Mouse (Mus musculus) ES-Bruce4 (cell line): Measurements from ENCODE around the gene Pgm2l1. TPM values are rescaled to one million over a fixed set of nuclear protein-coding genes. Genes with fewer than 3 reads are reported as not detected.

Experiments
- H3K27ac ChIP-seq: 2 replicates; pipeline ENCODE4 v1.5.1; 2012; ENCODE audit warnings: low read length, inconsistent platforms; ENCODE audit not compliant: insufficient read depth
- H3K27me3 ChIP-seq: 2 replicates; pipeline ENCODE4 v1.6.1; 2012; ENCODE audit warnings: mild to moderate bottlenecking, low read length, inconsistent platforms; ENCODE audit not compliant: control insufficient read depth, poor library complexity, insufficient read depth, severe bottlenecking
- H3K36me3 ChIP-seq: 2 replicates; pipeline ENCODE4 v1.6.1; 2012; ENCODE audit warnings: inconsistent platforms, mild to moderate bottlenecking, low read length, moderate library complexity; ENCODE audit not compliant: control insufficient read depth, poor library complexity, insufficient read depth, severe bottlenecking
- H3K4me1 ChIP-seq: one replicate; pipeline ENCODE4 v1.8.1; 2011; ENCODE audit warnings: low read length; ENCODE audit not compliant: control insufficient read depth, insufficient read depth
- H3K4me3 ChIP-seq: 2 replicates; pipeline ENCODE4 v1.5.1; 2011; ENCODE audit warnings: low read depth, mild to moderate bottlenecking, low read length
- H3K9ac ChIP-seq: 2 replicates; pipeline ENCODE4 v1.6.1; 2012; ENCODE audit warnings: low read depth, mild to moderate bottlenecking, inconsistent platforms; ENCODE audit not compliant: poor library complexity, severe bottlenecking
- H3K9me3 ChIP-seq: replicated peaks from 2 replicates; pipeline ENCODE4 v1.6.1; 2012; ENCODE audit warnings: mild to moderate bottlenecking, low read length, inconsistent platforms; ENCODE audit not compliant: control insufficient read depth, poor library complexity, insufficient read depth, severe bottlenecking
- CTCF ChIP-seq: IDR thresholded peaks from one replicate; pipeline ENCODE4 v1.8.1; 2011; ENCODE audit warnings: low read depth, low read length
- EP300 ChIP-seq: IDR thresholded peaks from 2 replicates; pipeline ENCODE4 v1.6.1; 2011; ENCODE audit warnings: low read depth, low read length; ENCODE audit not compliant: insufficient read depth
- POLR2A ChIP-seq: IDR thresholded peaks from one replicate; pipeline ENCODE4 v1.8.1; 2011; ENCODE audit warnings: low read length; ENCODE audit not compliant: insufficient read depth
- polyA plus RNA-seq: library from polyadenylated mRNA; stranded (reverse); fragments of >200 nt; gene quantifications from 2 replicates; pipeline ENCODE4 v1.2.4, GENCODE M21; 2011; ENCODE audit warnings: low read depth; ENCODE audit not compliant: missing spikeins, insufficient read depth, insufficient read length

Pgm2l1 gene
- polyA plus RNA-seq, 1 experiment, result 6.1 TPM

GRCm38 (mm10) chr7:100302316-100302715 lies 75.1 kb downstream of the Pgm2l1 start:
- no peaks in the 10 kb centered on the region for H3K9me3 ChIP-seq
- H3K27ac ChIP-seq, result no peak overlapping the region
- H3K4me1 ChIP-seq, result no peaks in the 10 kb centered on the region
- H3K9ac ChIP-seq, result no peak overlapping the region
- no peaks in the 10 kb centered on the region for H3K27me3 ChIP-seq
- TF ChIP-seq POLR2A, result no peak
- TF ChIP-seq EP300, result no peak
- TF ChIP-seq CTCF, result no peak
- no peaks in the 10 kb centered on the region for H3K36me3 ChIP-seq
- no peak overlapping the region for H3K4me3 ChIP-seq

- Histone ChIP-seq H3K9ac (no peak overlapping the region), H3K27me3 (no peaks in the 10 kb centered on the region), H3K36me3 (no peaks in the 10 kb centered on the region), H3K4me3 (no peak overlapping the region), H3K27ac (no peak overlapping the region), H3K4me1 (no peaks in the 10 kb centered on the region), H3K9me3 (no peaks in the 10 kb centered on the region)
- TF ChIP-seq CTCF, result no peak
- no peak for TF ChIP-seq EP300
- no peak for TF ChIP-seq POLR2A
Observed at GRCm38 (mm10) chr7:100305894-100306293, 78.7 kb downstream of the Pgm2l1 start.

GRCm38 (mm10) chr7:100307872-100308653 lies 80.9 kb downstream of the Pgm2l1 start:
- H3K9me3 ChIP-seq, result no peaks in the 10 kb centered on the region

GRCm38 (mm10) chr7:100309216-100309615 lies 82.0 kb downstream of the Pgm2l1 start:
- Histone ChIP-seq H3K4me1 (no peaks in the 10 kb centered on the region), H3K4me3 (no peak overlapping the region), H3K36me3 (no peaks in the 10 kb centered on the region), H3K9me3 (no peaks in the 10 kb centered on the region), H3K27ac (no peak overlapping the region), H3K9ac (no peak overlapping the region), H3K27me3 (no peaks in the 10 kb centered on the region)
- TF ChIP-seq POLR2A, result no peak
- TF ChIP-seq CTCF, result no peak
- no peak for TF ChIP-seq EP300

More at GRCm38 (mm10) chr7:100307872-100308653, 80.9 kb downstream of the Pgm2l1 start:
- Histone ChIP-seq H3K27ac (no peak overlapping the region), H3K27me3 (no peaks in the 10 kb centered on the region), H3K36me3 (no peaks in the 10 kb centered on the region), H3K9ac (no peak overlapping the region), H3K4me3 (no peak overlapping the region), H3K4me1 (no peaks in the 10 kb centered on the region)
- TF ChIP-seq EP300, result no peak
- no peak for TF ChIP-seq POLR2A
- TF ChIP-seq CTCF, result no peak

- H3K27me3 ChIP-seq, result no peaks in the 10 kb centered on the region
- H3K4me1 ChIP-seq, result no peaks in the 10 kb centered on the region
- H3K9me3 ChIP-seq, result no peaks in the 10 kb centered on the region
- no peak overlapping the region for H3K9ac ChIP-seq
- no peaks in the 10 kb centered on the region for H3K36me3 ChIP-seq
- no peak overlapping the region for H3K27ac ChIP-seq
- no peak for TF ChIP-seq POLR2A
- no peak for TF ChIP-seq EP300
- no peak for TF ChIP-seq CTCF
- H3K4me3 ChIP-seq, result no peak overlapping the region
Observed at GRCm38 (mm10) chr7:100309679-100310078, 82.5 kb downstream of the Pgm2l1 start.

GRCm38 (mm10) chr7:100310290-100310689 lies 83.1 kb downstream of the Pgm2l1 start:
- TF ChIP-seq EP300 (no peak), CTCF (no peak)
- Histone ChIP-seq H3K4me3 (no peak overlapping the region), H3K27ac (no peak overlapping the region), H3K36me3 (no peaks in the 10 kb centered on the region), H3K4me1 (no peaks in the 10 kb centered on the region), H3K9ac (no peak overlapping the region), H3K9me3 (no peaks in the 10 kb centered on the region), H3K27me3 (no peaks in the 10 kb centered on the region)
